Mouse (Mus musculus): ENCODE results near the gene Cd163l1. TPM values are rescaled to one million over a fixed set of nuclear protein-coding genes. Genes with fewer than 3 reads are reported as not detected.

Gene Cd163l1
- polyA plus RNA-seq (2012; rRNA removed), result 1.1 and 1.2 TPM in 2 replicates

GRCm38 (mm10) chr7:140217967-140218366 lies at the start of gene Cd163l1:
TSS of gene Cd163l1 (plus strand) at chr7:140218267.
- no peak for DNase-seq (ENCODE audit: low spot score)

GRCm38 (mm10) chr7:140169386-140169785 lies 48.7 kb upstream of the Cd163l1 start:
- DNase-seq (ENCODE audit: low spot score), result no peak

- no peak for DNase-seq (ENCODE audit: low spot score)
These were observed 47.2 kb upstream of the Cd163l1 start for GRCm38 (mm10) chr7:140170863-140171262.

- DNase-seq (ENCODE audit: low spot score), result no peak
These were observed 45.1 kb upstream of the Cd163l1 start, which contains the start of gene Olfr523 for GRCm38 (mm10) chr7:140172936-140173335. TSS of gene Olfr523 (plus strand) at chr7:140173217.

GRCm38 (mm10) chr7:140179176-140179575 lies 38.9 kb upstream of the Cd163l1 start:
- DNase-seq (ENCODE audit: low spot score), result no peak

GRCm38 (mm10) chr7:140180692-140181091 lies 37.4 kb upstream of the Cd163l1 start:
- DNase-seq (ENCODE audit: low spot score), result no peak

- no peak for DNase-seq (ENCODE audit: low spot score)
These were observed 33.9 kb upstream of the Cd163l1 start for GRCm38 (mm10) chr7:140184206-140184605.

- no peak for DNase-seq (ENCODE audit: low spot score)
These were observed 31.1 kb upstream of the Cd163l1 start for GRCm38 (mm10) chr7:140186646-140187620.

GRCm38 (mm10) chr7:140187721-140188390 lies 30.2 kb upstream of the Cd163l1 start:
- DNase-seq (ENCODE audit: low spot score), result no peak

- DNase-seq (ENCODE audit: low spot score), result no peak
These were observed 29.4 kb upstream of the Cd163l1 start for GRCm38 (mm10) chr7:140188391-140189328.

- DNase-seq (ENCODE audit: low spot score), result no peak
These were observed 27.6 kb upstream of the Cd163l1 start for GRCm38 (mm10) chr7:140190435-140190834.

GRCm38 (mm10) chr7:140192445-140192844 lies 25.6 kb upstream of the Cd163l1 start:
- DNase-seq (ENCODE audit: low spot score), result no peak

- no peak for DNase-seq (ENCODE audit: low spot score)
These were observed 25.2 kb upstream of the Cd163l1 start for GRCm38 (mm10) chr7:140192851-140193250.

- no peak for DNase-seq (ENCODE audit: low spot score)
These were observed 24.0 kb upstream of the Cd163l1 start for GRCm38 (mm10) chr7:140194031-140194430.

- no peak for DNase-seq (ENCODE audit: low spot score)
These were observed 22.1 kb upstream of the Cd163l1 start for GRCm38 (mm10) chr7:140196002-140196401.

GRCm38 (mm10) chr7:140201090-140201489 lies 17.0 kb upstream of the Cd163l1 start:
- no peak for DNase-seq (ENCODE audit: low spot score)

GRCm38 (mm10) chr7:140205864-140206263 lies 12.2 kb upstream of the Cd163l1 start, which contains the start of gene Olfr524:
TSS of gene Olfr524 (minus strand) at chr7:140205964.
- no peak for DNase-seq (ENCODE audit: low spot score)

- no peak for DNase-seq (ENCODE audit: low spot score)
These were observed 11.2 kb upstream of the Cd163l1 start for GRCm38 (mm10) chr7:140206904-140207303.

- no peak for DNase-seq (ENCODE audit: low spot score)
These were observed 9.9 kb upstream of the Cd163l1 start for GRCm38 (mm10) chr7:140208153-140208552.

- no peak for DNase-seq (ENCODE audit: low spot score)
These were observed 9.4 kb upstream of the Cd163l1 start for GRCm38 (mm10) chr7:140208677-140209076.

- no peak for DNase-seq (ENCODE audit: low spot score)
These were observed 4.2 kb upstream of the Cd163l1 start for GRCm38 (mm10) chr7:140213841-140214240.

All from urinary bladder, adult 2 months (tissue).